Mouse (Mus musculus): ENCODE data around the gene Plch2. TPM values are rescaled to one million over a fixed set of nuclear protein-coding genes. Genes with fewer than 3 reads are reported as not detected.

Gene Plch2
- total and polyA plus RNA-seq, 3 experiments = 0.85 to 1.1 TPM; not detected in 1

GRCm38 (mm10) chr4:154974163-154974611 lies 82.4 kb downstream of the Plch2 start:
- DNase-seq (ENCODE audit: low read depth, low spot score) = no peak
- no peak overlapping the region for H3K27ac ChIP-seq (ENCODE audit: control insufficient read depth, low read depth, low read length)
- TF ChIP-seq BHLHE40 (IDR thresholded peaks at IDR 0.05; ENCODE audit: borderline replicate concordance, low read depth, low read length) = no peak
- TF ChIP-seq CHD2 (IDR thresholded peaks at IDR 0.05; ENCODE audit: low read length) = no peak
- TF ChIP-seq MYC (IDR thresholded peaks at IDR 0.05; ENCODE audit: low read depth, low read length) = no peak
- no peak for TF ChIP-seq MXI1 (IDR thresholded peaks at IDR 0.05; ENCODE audit: low read depth, low read length)
- TF ChIP-seq RAD21 (IDR thresholded peaks at IDR 0.05; ENCODE audit: low read depth, low read length) = no peak
- TF ChIP-seq USF2 (IDR thresholded peaks at IDR 0.05; ENCODE audit: borderline replicate concordance in 1 of 2, insufficient read depth in 1 of 2, low read depth in 1 of 2, low read length in 2 of 2) = no peak
- TF ChIP-seq KAT2A (conservative IDR thresholded peaks at IDR 0.05; ENCODE audit: low read depth, low read length) = no peak
- TF ChIP-seq MAX (IDR thresholded peaks at IDR 0.05; ENCODE audit: low read length) = no peak
- no peak for TF ChIP-seq SIN3A (IDR thresholded peaks at IDR 0.05; ENCODE audit: low read length)
- TF ChIP-seq MYB (IDR thresholded peaks at IDR 0.05; ENCODE audit: low read depth, low read length) = no peak
- no peak for TF ChIP-seq HCFC1 (IDR thresholded peaks at IDR 0.05; ENCODE audit: low read depth, low read length)
- TF ChIP-seq TBP (IDR thresholded peaks at IDR 0.05; ENCODE audit: low read depth, low read length) = no peak
- TF ChIP-seq E2F4 (IDR thresholded peaks at IDR 0.05; ENCODE audit: borderline replicate concordance, low read depth, low read length) = no peak
- no peak for TF ChIP-seq GABPA (IDR thresholded peaks at IDR 0.05; ENCODE audit: low read depth, low read length)
- TF ChIP-seq ZNF384 (IDR thresholded peaks at IDR 0.05; ENCODE audit: low read depth, low read length) = no peak
- no peak for TF ChIP-seq POLR2AphosphoS5 (IDR thresholded peaks at IDR 0.05; ENCODE audit: borderline replicate concordance, low read depth, low read length)
- H3K9ac ChIP-seq (ENCODE audit: control insufficient read depth, low read depth, low read length, poor library complexity, severe bottlenecking) = no peak overlapping the region
- H3K9me3 ChIP-seq (replicated peaks; ENCODE audit: insufficient read depth, low read length) = no peaks in the 10 kb centered on the region
- H3K4me3 ChIP-seq (ENCODE audit: control insufficient read depth in 1 of 2, insufficient read depth in 1 of 2, low read depth in 2 of 2, low read length in 2 of 2) = no peak overlapping the region
- no peaks in the 10 kb centered on the region for H3K4me1 ChIP-seq (ENCODE audit: control insufficient read depth in 1 of 2, insufficient read depth in 2 of 2, low read length in 2 of 2)
- peaks cover 0 to 31% of the 10 kb centered on the region in 2 experiments; a peak in 2 of 4 replicates for H3K36me3 ChIP-seq (ENCODE audit: control insufficient read depth in 1 of 2, insufficient read depth in 2 of 2, low read length in 2 of 2)
- H3K27me3 ChIP-seq (ENCODE audit: control insufficient read depth in 1 of 2, insufficient read depth in 2 of 2, low read length in 2 of 2) = no peaks in the 10 kb centered on the region
- H3K79me2 ChIP-seq (ENCODE audit: control insufficient read depth, insufficient read depth, low read length, poor library complexity) = no peaks in the 10 kb centered on the region

- Histone ChIP-seq H3K27ac (ENCODE audit: control insufficient read depth, low read depth, low read length) (no peak overlapping the region), H3K9ac (ENCODE audit: control insufficient read depth, low read depth, low read length, poor library complexity, severe bottlenecking) (no peak overlapping the region), H3K4me3 (ENCODE audit: control insufficient read depth in 1 of 2, insufficient read depth in 1 of 2, low read depth in 2 of 2, low read length in 2 of 2) (no peak overlapping the region), H3K36me3 (ENCODE audit: control insufficient read depth in 1 of 2, insufficient read depth in 2 of 2, low read length in 2 of 2) (peaks cover 3 to 31% of the 10 kb centered on the region in 2 experiments; a peak in 3 of 4 replicates), H3K9me3 (replicated peaks; ENCODE audit: insufficient read depth, low read length) (no peaks in the 10 kb centered on the region), H3K4me1 (ENCODE audit: control insufficient read depth in 1 of 2, insufficient read depth in 2 of 2, low read length in 2 of 2) (peaks cover 3 to 6% of the 10 kb centered on the region in 2 experiments; a peak in 3 of 4 replicates), H3K79me2 (ENCODE audit: control insufficient read depth, insufficient read depth, low read length, poor library complexity) (peaks cover 5% of the 10 kb centered on the region), H3K27me3 (ENCODE audit: control insufficient read depth in 1 of 2, insufficient read depth in 2 of 2, low read length in 2 of 2) (no peaks in the 10 kb centered on the region)
- no peak for TF ChIP-seq E2F4 (IDR thresholded peaks at IDR 0.05; ENCODE audit: borderline replicate concordance, low read depth, low read length)
- TF ChIP-seq MYB (IDR thresholded peaks at IDR 0.05; ENCODE audit: low read depth, low read length) = no peak
- no peak for TF ChIP-seq MYC (IDR thresholded peaks at IDR 0.05; ENCODE audit: low read depth, low read length)
- DNase-seq (ENCODE audit: low read depth, low spot score) = no peak
Measured at GRCm38 (mm10) chr4:154972546-154972945, 84.0 kb downstream of the Plch2 start.
